Mouse (Mus musculus): ENCODE results near the gene Chrnb4. TPM values are rescaled to one million over a fixed set of nuclear protein-coding genes. Genes with fewer than 3 reads are reported as not detected.

Gene Chrnb4
- total and polyA plus RNA-seq, 3 experiments = 0.22 TPM; not detected in 2

- no peak for TF ChIP-seq CTCF (IDR thresholded peaks at IDR 0.05; ENCODE audit: low read depth, low read length)
- TF ChIP-seq POLR2AphosphoS5 (IDR thresholded peaks at IDR 0.05; ENCODE audit: insufficient replicate concordance, low read depth, low read length) = no peak
- TF ChIP-seq GATA1 (IDR thresholded peaks at IDR 0.05; ENCODE audit: borderline replicate concordance, low read length) = no peak
- TF ChIP-seq TAL1 (conservative IDR thresholded peaks at IDR 0.05; ENCODE audit: low read depth, low read length) = no peak
- no peak for TF ChIP-seq GATA2 (IDR thresholded peaks at IDR 0.05; ENCODE audit: borderline replicate concordance, low read depth, low read length)
- H3K36me3 ChIP-seq (replicated peaks) = no peaks in the 10 kb centered on the region
- ATAC-seq (ENCODE audit: extremely low read depth, insufficient number of reproducible peaks, low FRiP score, poor library complexity, severe bottlenecking) = no peak
- no peaks in the 10 kb centered on the region; the same call in 1 of the 2 replicates for H3K9me3 ChIP-seq (replicated peaks)
- peak; percentile 8 for DNase-seq (ENCODE audit: low spot score)
- H3K4me1 ChIP-seq (ENCODE audit: insufficient read depth, low read depth, low read length) = peaks cover 19% of the 10 kb centered on the region
- peaks cover 49% of the 10 kb centered on the region for H3K27me3 ChIP-seq (ENCODE audit: insufficient read depth, low read length)
- peak overlapping the region; percentile 72 for H3K4me3 ChIP-seq (ENCODE audit: low read depth, low read length)
Observed at GRCm38 (mm10) chr9:54981291-54982191, 67.0 kb downstream of the Chrnb4 start.

- Histone ChIP-seq H3K9me3 (replicated peaks) (no peaks in the 10 kb centered on the region; the same call in 1 of the 2 replicates), H3K4me1 (ENCODE audit: insufficient read depth, low read depth, low read length) (peaks cover 19% of the 10 kb centered on the region), H3K27me3 (ENCODE audit: insufficient read depth, low read length) (peaks cover 52% of the 10 kb centered on the region), H3K4me3 (ENCODE audit: low read depth, low read length) (peak within 1 kb of the TSS; percentile 72), H3K36me3 (replicated peaks) (no peaks in the 10 kb centered on the region)
- no peak for TF ChIP-seq GATA1 (IDR thresholded peaks at IDR 0.05; ENCODE audit: borderline replicate concordance, low read length)
- TF ChIP-seq CTCF (IDR thresholded peaks at IDR 0.05; ENCODE audit: low read depth, low read length) = no peak
- no peak for TF ChIP-seq GATA2 (IDR thresholded peaks at IDR 0.05; ENCODE audit: borderline replicate concordance, low read depth, low read length)
- no peak for TF ChIP-seq TAL1 (conservative IDR thresholded peaks at IDR 0.05; ENCODE audit: low read depth, low read length)
- no peak for TF ChIP-seq POLR2AphosphoS5 (IDR thresholded peaks at IDR 0.05; ENCODE audit: insufficient replicate concordance, low read depth, low read length)
- ATAC-seq (ENCODE audit: extremely low read depth, insufficient number of reproducible peaks, low FRiP score, poor library complexity, severe bottlenecking) (no peak), DNase-seq (ENCODE audit: low spot score) (no peak)
Observed at GRCm38 (mm10) chr9:54980674-54981073, 67.9 kb downstream of the Chrnb4 start, which contains the start of gene Chrna5. Chrna5 (plus strand) TSS chr9:54980880.

Other genes starting within 250 kb of the Chrnb4 start
- gene Ireb2, start 185.0 kb downstream of the Chrnb4 start, total RNA-seq (2014; fragmentation: Nextera tagmentation) = 60.7 and 70.9 TPM in 2 replicates
- 46.0 and 47.0 TPM in 2 replicates for gene Ireb2, start 185.0 kb downstream of the Chrnb4 start, total RNA-seq (2017)
- gene Ireb2, start 185.0 kb downstream of the Chrnb4 start, polyA plus RNA-seq (2012) = 1.4 and 2.1 TPM in 2 replicates
- gene Hykk, start 131.5 kb downstream of the Chrnb4 start, total RNA-seq (2014; fragmentation: Nextera tagmentation) = not detected in 2 replicates
- gene Hykk, start 131.5 kb downstream of the Chrnb4 start, total RNA-seq (2017) = 0.06 and 0.16 TPM in 2 replicates
- not detected in 2 replicates for gene Hykk, start 131.5 kb downstream of the Chrnb4 start, polyA plus RNA-seq (2012)
- 203 and 219 TPM in 2 replicates for gene Psma4, start 98.0 kb downstream of the Chrnb4 start, total RNA-seq (2014; fragmentation: Nextera tagmentation)
- 293 and 307 TPM in 2 replicates for gene Psma4, start 98.0 kb downstream of the Chrnb4 start, total RNA-seq (2017)
- 12.3 and 15.5 TPM in 2 replicates for gene Psma4, start 98.0 kb downstream of the Chrnb4 start, polyA plus RNA-seq (2012)
- gene AY074887, start 97.8 kb downstream of the Chrnb4 start, total RNA-seq (2014; fragmentation: Nextera tagmentation) = 1.4 TPM in 1 of 2 replicates, not detected in the other
- not detected in 2 replicates for gene AY074887, start 97.8 kb downstream of the Chrnb4 start, total RNA-seq (2017)
- gene AY074887, start 97.8 kb downstream of the Chrnb4 start, polyA plus RNA-seq (2012) = not detected in 2 replicates
- 1.4 and 2.9 TPM in 2 replicates for gene Chrna5, start 67.9 kb downstream of the Chrnb4 start, total RNA-seq (2014; fragmentation: Nextera tagmentation)
- 0.33 and 0.76 TPM in 2 replicates for gene Chrna5, start 67.9 kb downstream of the Chrnb4 start, total RNA-seq (2017)
- gene Chrna5, start 67.9 kb downstream of the Chrnb4 start, polyA plus RNA-seq (2012) = 0.16 and 0.32 TPM in 2 replicates
- not detected in 2 replicates for gene Chrna3, start 22.2 kb downstream of the Chrnb4 start, total RNA-seq (2014; fragmentation: Nextera tagmentation)
- 0.05 and 0.12 TPM in 2 replicates for gene Chrna3, start 22.2 kb downstream of the Chrnb4 start, total RNA-seq (2017)
- gene Chrna3, start 22.2 kb downstream of the Chrnb4 start, polyA plus RNA-seq (2012) = not detected in 2 replicates
- gene Ube2q2, start 100.1 kb upstream of the Chrnb4 start, total RNA-seq (2014; fragmentation: Nextera tagmentation) = 74.3 and 86.9 TPM in 2 replicates
- gene Ube2q2, start 100.1 kb upstream of the Chrnb4 start, total RNA-seq (2017) = 78.4 and 90.6 TPM in 2 replicates
- gene Ube2q2, start 100.1 kb upstream of the Chrnb4 start, polyA plus RNA-seq (2012) = 31.6 and 42.3 TPM in 2 replicates
- gene Fbxo22, start 160.1 kb upstream of the Chrnb4 start, total RNA-seq (2014; fragmentation: Nextera tagmentation) = 70.2 and 88.0 TPM in 2 replicates
- gene Fbxo22, start 160.1 kb upstream of the Chrnb4 start, total RNA-seq (2017) = 57.0 and 60.0 TPM in 2 replicates
- gene Fbxo22, start 160.1 kb upstream of the Chrnb4 start, polyA plus RNA-seq (2012) = 12.0 and 14.5 TPM in 2 replicates